Comparison of ENCODE assay signal across 23 mouse cellular contexts in genomic region chr7:102698461-102698860, GRCm38 (mm10). TPM values are rescaled to one million over a fixed set of nuclear protein-coding genes. Genes with fewer than 3 reads are reported as not detected.
DNase-seq lines count a peak whose midpoint lies in the region; ATAC-seq and TF ChIP-seq lines count a peak whose summit lies in the region.
"Had no signal": no experiment of that assay in that cellular context is flagged by ENCODE, and none has a peak within 500 bp of the region (broad histone marks: within the 10 kb centered on the region; RNA-seq: fewer than 3 reads in every experiment).

No protein-coding gene starts in this region.

- no peak overlapping the region for H3K27ac ChIP-seq in kidney, adult 2 months (ENCODE audit: insufficient read depth, low read depth, low read length)
- no peak overlapping the region for H3K27ac ChIP-seq in hindbrain, postnatal 0 days
- H3K27ac ChIP-seq: embryonic facial prominence, embryonic 13.5 days; forebrain, embryonic 12.5 days; gastrocnemius, adult 2 months; heart, embryonic 13.5 days; hindbrain, embryonic 15.5 days had no signal

- no peak for TF ChIP-seq POLR2A in kidney, adult 2 months (IDR thresholded peaks at IDR 0.05; ENCODE audit: low read depth, low read length)

- H3K36me3 ChIP-seq in kidney, adult 2 months (ENCODE audit: control insufficient read depth, insufficient read depth, low read length) = no peaks in the 10 kb centered on the region
- no peaks in the 10 kb centered on the region for H3K36me3 ChIP-seq in hindbrain, postnatal 0 days (ENCODE audit: insufficient read depth, low read length)
- H3K36me3 ChIP-seq: embryonic facial prominence, embryonic 13.5 days; forebrain, embryonic 12.5 days; heart, embryonic 13.5 days; hindbrain, embryonic 15.5 days had no signal

- H3K9ac ChIP-seq in hindbrain, postnatal 0 days (replicated peaks; ENCODE audit: low read length) = no peak overlapping the region
- H3K9ac ChIP-seq: embryonic facial prominence, embryonic 13.5 days; forebrain, embryonic 12.5 days; forebrain, postnatal 0 days; heart, embryonic 13.5 days; hindbrain, embryonic 15.5 days had no signal

- TF ChIP-seq CTCF in kidney, adult 2 months (conservative IDR thresholded peaks at IDR 0.05; ENCODE audit: insufficient read depth, insufficient read length, low read depth, low read length) = no peak
- TF ChIP-seq CTCF in hindbrain, postnatal 0 days (IDR thresholded peaks at IDR 0.05; ENCODE audit: low read depth) = no peak

- 85% methylated on average over 7 of the region's 7 CpGs for WGBS in kidney, adult 2 months
- WGBS in hindbrain, postnatal 0 days = 74% methylated on average over 7 of the region's 7 CpGs

- H3K27me3 ChIP-seq in kidney, adult 2 months (replicated peaks; ENCODE audit: control insufficient read depth, insufficient read depth, low read length) = no peaks in the 10 kb centered on the region
- H3K27me3 ChIP-seq in hindbrain, postnatal 0 days (ENCODE audit: insufficient read depth, low read length) = no peaks in the 10 kb centered on the region
- H3K27me3 ChIP-seq: embryonic facial prominence, embryonic 13.5 days; forebrain, embryonic 12.5 days; heart, embryonic 13.5 days; hindbrain, embryonic 15.5 days had no signal

- ATAC-seq in cerebellum, adult (ENCODE audit: insufficient number of reproducible peaks, low FRiP score, low TSS enrichment) = no peak
- ATAC-seq in hindbrain, postnatal 0 days = no peak
- ATAC-seq: forebrain, postnatal 0 days; inflammation-experienced regulatory T-cells, adult 6 months had no signal

- H3K9me3 ChIP-seq in hindbrain, postnatal 0 days (ENCODE audit: low read length) = no peaks in the 10 kb centered on the region
- H3K9me3 ChIP-seq: embryonic facial prominence, embryonic 13.5 days; forebrain, embryonic 12.5 days; heart, embryonic 13.5 days; hindbrain, embryonic 15.5 days had no signal

- H3K4me3 ChIP-seq in kidney, adult 2 months (ENCODE audit: insufficient read depth, low read depth, low read length) = no peak overlapping the region
- H3K4me3 ChIP-seq in hindbrain, postnatal 0 days (ENCODE audit: low read length) = no peak overlapping the region
- H3K4me3 ChIP-seq: embryonic facial prominence, embryonic 13.5 days; forebrain, embryonic 12.5 days; gastrocnemius, adult 2 months; heart, embryonic 13.5 days; hindbrain, embryonic 15.5 days had no signal

- no peak overlapping the region for H3K4me2 ChIP-seq in hindbrain, postnatal 0 days (ENCODE audit: low read depth, low read length)
- H3K4me2 ChIP-seq: embryonic facial prominence, embryonic 13.5 days; forebrain, embryonic 12.5 days; heart, embryonic 13.5 days; hindbrain, embryonic 15.5 days had no signal

- DNase-seq in cerebellum, adult 11-12 months = peak; percentile 48
- DNase-seq in cerebellum, adult 8-10 months = peak; percentile 14
- DNase-seq in cerebellum, postnatal 14 days = peak; percentile 58 to 69
- DNase-seq in kidney, adult 2 months = no peak
- DNase-seq in layer of hippocampus, adult 11-12 months (ENCODE audit: low spot score) = no peak
- DNase-seq in hindbrain, postnatal 0 days (ENCODE audit: low spot score) = no peak
- DNase-seq: adrenal gland, postnatal 10 days; forebrain, postnatal 0 days; gastrocnemius, adult 2 months; gastrocnemius, postnatal 25 days; heart, postnatal 36 days; kidney, adult 11 months had no signal

- H3K4me1 ChIP-seq in kidney, adult 2 months (ENCODE audit: control insufficient read depth, insufficient read depth, low read length) = no peaks in the 10 kb centered on the region
- H3K4me1 ChIP-seq in hindbrain, postnatal 0 days (ENCODE audit: insufficient read depth, low read length) = no peaks in the 10 kb centered on the region
- H3K4me1 ChIP-seq: embryonic facial prominence, embryonic 13.5 days; forebrain, embryonic 12.5 days; heart, embryonic 13.5 days; hindbrain, embryonic 15.5 days had no signal

RNA-seq across cellular contexts. Expression of gene Olfr557, which starts 2.8 kb away (rescaled TPM):
- polyA plus RNA-seq in kidney, adult 2 months (2012; rRNA removed) = not detected in 2 replicates
- not detected in 2 replicates for total RNA-seq in hindbrain, postnatal 0 days (2014; rRNA removed)
- polyA plus RNA-seq in hindbrain, postnatal 0 days (2015; fragmentation: Nextera tagmentation; extraction: Ambion mirVana) = not detected in 2 replicates
- total RNA-seq: adrenal gland, postnatal 10 days; adrenal gland, postnatal 4 days; forebrain, postnatal 0 days; gastrocnemius, adult 2 months; gastrocnemius, postnatal 25 days; heart, postnatal 36 days; MEL had no signal
- polyA plus RNA-seq: C2C12; embryonic facial prominence, embryonic 13.5 days; forebrain, embryonic 12.5 days; forebrain, postnatal 0 days; heart, embryonic 13.5 days; heart, postnatal 0 days; hindbrain, embryonic 11.5 days; hindbrain, embryonic 15.5 days; inflammation-experienced regulatory T-cells, adult 6 months had no signal

RNA-seq across cellular contexts. Expression of gene Olfr558, which starts 3.6 kb away (rescaled TPM):
- 1.9 and 2.6 TPM in 2 replicates for polyA plus RNA-seq in kidney, adult 2 months (2012; rRNA removed)
- 0.11 TPM in 1 of 2 replicates, not detected in the other for total RNA-seq in hindbrain, postnatal 0 days (2014; rRNA removed)
- polyA plus RNA-seq in hindbrain, postnatal 0 days (2015; fragmentation: Nextera tagmentation; extraction: Ambion mirVana) = 0.23 TPM in 1 of 2 replicates, not detected in the other
- total RNA-seq: forebrain, postnatal 0 days; MEL had no signal
- polyA plus RNA-seq: C2C12; forebrain, embryonic 12.5 days; forebrain, postnatal 0 days; hindbrain, embryonic 11.5 days; inflammation-experienced regulatory T-cells, adult 6 months had no signal

RNA-seq across cellular contexts. Expression of gene Trim68, which starts 11.3 kb away (rescaled TPM):
- 9.7 and 11.7 TPM in 2 replicates for polyA plus RNA-seq in kidney, adult 2 months (2012; rRNA removed)
- total RNA-seq in hindbrain, postnatal 0 days (2014; rRNA removed) = 2.2 TPM in 2 replicates
- polyA plus RNA-seq in hindbrain, postnatal 0 days (2015; fragmentation: Nextera tagmentation; extraction: Ambion mirVana) = 5.3 and 6.5 TPM in 2 replicates
- total RNA-seq: MEL had no signal

RNA-seq across cellular contexts. Expression of gene Olfr33, which starts 20.4 kb away (rescaled TPM):
- polyA plus RNA-seq in kidney, adult 2 months (2012; rRNA removed) = not detected in 2 replicates
- not detected in 2 replicates for total RNA-seq in hindbrain, postnatal 0 days (2014; rRNA removed)
- polyA plus RNA-seq in hindbrain, postnatal 0 days (2015; fragmentation: Nextera tagmentation; extraction: Ambion mirVana) = not detected in 2 replicates
- total RNA-seq: adrenal gland, postnatal 10 days; adrenal gland, postnatal 4 days; forebrain, postnatal 0 days; gastrocnemius, adult 2 months; heart, postnatal 36 days; MEL had no signal
- polyA plus RNA-seq: C2C12; embryonic facial prominence, embryonic 13.5 days; forebrain, embryonic 12.5 days; forebrain, postnatal 0 days; heart, embryonic 13.5 days; heart, postnatal 0 days; hindbrain, embryonic 11.5 days; hindbrain, embryonic 15.5 days; inflammation-experienced regulatory T-cells, adult 6 months had no signal

RNA-seq across cellular contexts. Expression of gene Olfr559, which starts 28.8 kb away (rescaled TPM):
- polyA plus RNA-seq in kidney, adult 2 months (2012; rRNA removed) = not detected in 2 replicates
- total RNA-seq in hindbrain, postnatal 0 days (2014; rRNA removed) = not detected in 2 replicates
- polyA plus RNA-seq in hindbrain, postnatal 0 days (2015; fragmentation: Nextera tagmentation; extraction: Ambion mirVana) = not detected in 2 replicates
- total RNA-seq: adrenal gland, postnatal 10 days; adrenal gland, postnatal 4 days; forebrain, postnatal 0 days; gastrocnemius, adult 2 months; gastrocnemius, postnatal 25 days; heart, postnatal 36 days; MEL had no signal
- polyA plus RNA-seq: C2C12; embryonic facial prominence, embryonic 13.5 days; forebrain, embryonic 12.5 days; forebrain, postnatal 0 days; heart, embryonic 13.5 days; heart, postnatal 0 days; hindbrain, embryonic 11.5 days; hindbrain, embryonic 15.5 days; inflammation-experienced regulatory T-cells, adult 6 months had no signal

Comparison
In these comparisons a context has a peak if more than half of its experiments do, and no peak if none do; other contexts are left out.
1. DNase-seq: peak in cerebellum, adult 11-12 months (single experiment), cerebellum, adult 8-10 months (single experiment) and cerebellum, postnatal 14 days (2 of 2); none in kidney, adult 2 months (single experiment), layer of hippocampus, adult 11-12 months (single experiment) and hindbrain, postnatal 0 days (single experiment).